Mouse (Mus musculus) stomach, postnatal 0 days (tissue): ENCODE measurements around the gene Mettl21a. TPM values are rescaled to one million over a fixed set of nuclear protein-coding genes. Genes with fewer than 3 reads are reported as not detected.
A peak's percentile ranks its signal among the peaks of the same experiment; 100 is the strongest.

Experiments
- ATAC-seq: fragments of 200-750 bp; cut with Nextera tagmentation; 2 replicates; pipeline ENCODE4 v1.8.0; 2017; ENCODE audit not compliant: low FRiP score, low TSS enrichment
- DNase-seq: peaks from one replicate; pipeline ENCODE4 v3.0.0-alpha.2; 2016; ENCODE audit warnings: low spot score
- H3K27ac ChIP-seq: fragments of 300-500 bp; sonication (generic); replicated peaks from 2 replicates; pipeline ENCODE4 v1.5.1; 2014; ENCODE audit warnings: mild to moderate bottlenecking, control low read depth
- H3K27me3 ChIP-seq: fragments of 300-500 bp; sonication (generic); 2 replicates; pipeline ENCODE4 v1.6.1; 2014; ENCODE audit warnings: low read length; ENCODE audit not compliant: control insufficient read depth, insufficient read depth
- H3K36me3 ChIP-seq: fragments of 300-500 bp; sonication (generic); 2 replicates; pipeline ENCODE4 v1.6.1; 2014; ENCODE audit warnings: low read length, mixed read lengths; ENCODE audit not compliant: control insufficient read depth, insufficient read depth
- H3K4me1 ChIP-seq: fragments of 300-500 bp; sonication (generic); replicated peaks from 2 replicates; pipeline ENCODE4 v1.6.1; 2014; ENCODE audit warnings: antibody characterized with exemption; ENCODE audit not compliant: control insufficient read depth, insufficient read depth
- H3K4me2 ChIP-seq: fragments of 300-500 bp; sonication (generic); replicated peaks from 2 replicates; pipeline ENCODE4 v1.6.1; 2014; ENCODE audit warnings: low read depth, mild to moderate bottlenecking, control low read depth, moderate library complexity
- H3K4me3 ChIP-seq: fragments of 300-500 bp; sonication (generic); 2 replicates; pipeline ENCODE4 v1.5.1; 2014; ENCODE audit warnings: low read depth, low read length, control low read depth
- H3K9ac ChIP-seq: fragments of 300-500 bp; sonication (generic); 2 replicates; pipeline ENCODE4 v1.6.1; 2014; ENCODE audit warnings: mild to moderate bottlenecking, low read length, control low read depth, mixed read lengths
- H3K9me3 ChIP-seq: fragments of 300-500 bp; sonication (generic); 2 replicates; pipeline ENCODE4 v1.6.1; 2016; ENCODE audit warnings: low read length; ENCODE audit not compliant: control insufficient read depth
- CTCF ChIP-seq: IDR thresholded peaks from 2 replicates; pipeline ENCODE4 v1.5.1; 2016; ENCODE audit warnings: antibody characterized with exemption, low read depth, mild to moderate bottlenecking, moderate library complexity
- EP300 ChIP-seq: optimal IDR thresholded peaks from 2 replicates; pipeline ENCODE3; 2016; ENCODE audit warnings: antibody characterized with exemption
- WGBS: fragments of 180-500 bp; shearing (Covaris S2); extraction: QIAGEN DNeasy Blood & Tissue Kit; methylation state at CpG from one replicate; pipeline ENCODE4 v1.1.7; 2014; 5-methylcytosine and 5-hydroxymethylcytosine counted together
- polyA plus RNA-seq: library from polyadenylated mRNA; unstranded; fragments of >200 nt; fragmentation: Nextera tagmentation; extraction: Ambion mirVana; gene quantifications from 2 replicates; pipeline ENCODE4 v1.2.1, GENCODE M21; 2015

Gene Mettl21a
- polyA plus RNA-seq, 1 experiment from 2014 or later: 14.8 TPM

DNA sequence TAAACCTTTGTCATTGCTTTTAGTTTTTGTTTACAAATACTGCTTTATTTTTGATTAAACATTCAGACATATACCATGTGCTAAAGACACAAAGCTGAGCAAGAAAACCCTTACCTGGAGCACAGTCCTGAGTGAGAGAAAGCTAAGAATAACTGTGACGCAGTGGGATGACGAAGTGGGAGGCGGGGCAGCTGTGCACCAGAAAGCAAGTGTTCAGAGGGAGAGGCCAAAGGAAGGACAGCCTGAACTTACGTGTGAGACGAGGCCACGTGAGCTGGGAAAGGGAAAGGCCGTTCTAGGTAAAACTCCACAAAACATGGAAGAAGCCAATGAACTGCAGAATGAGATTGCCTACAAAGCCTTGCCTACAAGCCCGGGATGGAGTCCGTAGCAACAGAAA is 7.1 kb downstream of the Mettl21a start:
- 66% methylated on average over 9 of the region's 9 CpGs for WGBS
- H3K27ac ChIP-seq: no peak overlapping the region
- peak; percentile 63 for DNase-seq
- no peak overlapping the region for H3K4me2 ChIP-seq
- H3K9ac ChIP-seq: no peak overlapping the region
- peak; percentile 80 for ATAC-seq
- peaks cover 12% of the 10 kb centered on the region for H3K36me3 ChIP-seq
- H3K27me3 ChIP-seq: no peaks in the 10 kb centered on the region
- H3K4me1 ChIP-seq: no peaks in the 10 kb centered on the region
- H3K4me3 ChIP-seq: no peak overlapping the region
- no peaks in the 10 kb centered on the region for H3K9me3 ChIP-seq
- TF ChIP-seq EP300 (no peak), CTCF (no peak)

DNA sequence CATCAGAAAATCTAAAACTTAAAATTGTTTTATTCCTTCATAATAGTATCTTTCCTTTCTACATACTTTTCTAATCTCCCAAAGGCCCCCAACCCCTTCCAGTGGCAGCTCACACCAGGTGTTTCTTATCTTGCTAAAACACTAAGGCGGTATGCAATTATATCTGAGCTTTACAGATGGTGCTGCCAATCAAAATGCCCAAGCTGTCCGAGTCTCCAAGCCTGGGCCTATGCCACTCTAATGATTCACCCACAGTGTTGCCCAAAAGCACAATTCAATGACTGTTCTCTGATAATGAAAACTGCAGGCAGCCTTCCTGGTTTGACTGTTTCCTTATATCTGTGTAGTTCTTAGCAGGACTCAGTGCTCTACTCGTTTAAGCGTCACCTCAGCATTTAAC is 7.9 kb downstream of the Mettl21a start:
- DNase-seq: no peak
- no peak overlapping the region for H3K27ac ChIP-seq
- ATAC-seq: no peak; the same call in 1 of the 2 replicates
- no peak for TF ChIP-seq EP300
- no peak for TF ChIP-seq CTCF
- WGBS: 53% methylated on average over 4 of the region's 4 CpGs
- no peak overlapping the region for H3K9ac ChIP-seq
- no peaks in the 10 kb centered on the region for H3K9me3 ChIP-seq
- H3K4me2 ChIP-seq: no peak overlapping the region
- H3K4me1 ChIP-seq: no peaks in the 10 kb centered on the region
- H3K27me3 ChIP-seq: no peaks in the 10 kb centered on the region
- H3K36me3 ChIP-seq: peaks cover 12% of the 10 kb centered on the region
- no peak overlapping the region for H3K4me3 ChIP-seq

DNA sequence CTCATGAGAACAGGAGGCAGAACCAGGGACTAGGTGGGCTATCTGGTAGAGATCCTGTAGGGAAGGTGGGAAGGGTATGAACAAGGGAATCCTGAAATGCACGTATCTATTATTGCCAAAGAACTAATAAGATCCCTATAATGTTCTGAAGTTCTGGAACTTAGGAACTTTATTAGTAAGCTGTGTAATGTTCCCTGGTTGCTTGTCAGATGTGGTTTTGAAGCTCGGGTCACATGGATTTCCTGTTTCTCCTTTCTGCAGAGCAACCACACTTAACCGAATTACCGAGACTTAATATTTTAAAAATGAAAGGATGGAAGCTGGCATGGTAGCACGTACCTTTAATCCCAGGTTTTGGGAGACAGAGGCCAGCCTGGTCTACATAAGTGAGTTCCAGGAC is 13.7 kb downstream of the Mettl21a start:
- Histone ChIP-seq H3K9me3 (no peaks in the 10 kb centered on the region), H3K27ac (no peak overlapping the region), H3K4me3 (no peak overlapping the region), H3K4me2 (no peak overlapping the region), H3K9ac (no peak overlapping the region), H3K4me1 (no peaks in the 10 kb centered on the region), H3K27me3 (no peaks in the 10 kb centered on the region), H3K36me3 (peaks cover 10% of the 10 kb centered on the region; the same call in 1 of the 2 replicates)
- 84% methylated on average over 5 of the region's 5 CpGs for WGBS
- DNase-seq: no peak
- no peak for ATAC-seq
- TF ChIP-seq CTCF: no peak
- TF ChIP-seq EP300: no peak

DNA sequence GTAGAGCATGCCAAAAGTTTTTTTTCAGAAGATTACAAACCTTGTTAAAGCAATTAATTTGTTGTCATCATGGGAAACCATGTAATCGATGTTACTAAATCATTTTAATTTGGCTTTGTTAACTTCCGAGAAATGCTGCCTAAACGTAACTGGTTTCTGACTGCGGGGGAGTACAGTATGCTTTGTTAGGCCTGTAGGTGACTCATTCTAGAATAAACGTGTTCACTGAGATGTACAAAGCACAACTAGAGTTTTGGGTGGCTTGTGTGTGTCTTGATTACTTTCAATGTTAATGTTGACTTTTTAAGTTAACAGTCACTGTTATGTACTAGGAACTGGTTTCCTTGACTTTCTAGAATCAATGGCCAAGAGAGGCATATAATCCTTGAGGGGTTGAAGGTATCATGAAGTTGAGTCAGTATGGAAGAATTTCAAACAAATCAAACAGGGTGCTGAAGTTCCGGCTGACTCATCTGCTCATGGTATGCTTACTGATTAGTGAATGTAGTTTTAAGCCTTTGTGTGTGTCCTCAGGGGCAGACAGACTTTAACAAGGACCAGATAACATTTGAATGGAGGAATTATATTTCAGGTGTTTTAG is 15.7 kb downstream of the Mettl21a start:
- Histone ChIP-seq H3K36me3 (peaks cover 2% of the 10 kb centered on the region; the same call in 1 of the 2 replicates), H3K27me3 (no peaks in the 10 kb centered on the region), H3K4me1 (no peaks in the 10 kb centered on the region), H3K4me2 (no peak overlapping the region), H3K9ac (no peak overlapping the region), H3K4me3 (no peak overlapping the region), H3K9me3 (no peaks in the 10 kb centered on the region), H3K27ac (no peak overlapping the region)
- WGBS: 47% methylated on average over 6 of the region's 6 CpGs
- no peak for DNase-seq
- peak; percentile 83 for ATAC-seq
- TF ChIP-seq CTCF (no peak), EP300 (no peak)

DNA sequence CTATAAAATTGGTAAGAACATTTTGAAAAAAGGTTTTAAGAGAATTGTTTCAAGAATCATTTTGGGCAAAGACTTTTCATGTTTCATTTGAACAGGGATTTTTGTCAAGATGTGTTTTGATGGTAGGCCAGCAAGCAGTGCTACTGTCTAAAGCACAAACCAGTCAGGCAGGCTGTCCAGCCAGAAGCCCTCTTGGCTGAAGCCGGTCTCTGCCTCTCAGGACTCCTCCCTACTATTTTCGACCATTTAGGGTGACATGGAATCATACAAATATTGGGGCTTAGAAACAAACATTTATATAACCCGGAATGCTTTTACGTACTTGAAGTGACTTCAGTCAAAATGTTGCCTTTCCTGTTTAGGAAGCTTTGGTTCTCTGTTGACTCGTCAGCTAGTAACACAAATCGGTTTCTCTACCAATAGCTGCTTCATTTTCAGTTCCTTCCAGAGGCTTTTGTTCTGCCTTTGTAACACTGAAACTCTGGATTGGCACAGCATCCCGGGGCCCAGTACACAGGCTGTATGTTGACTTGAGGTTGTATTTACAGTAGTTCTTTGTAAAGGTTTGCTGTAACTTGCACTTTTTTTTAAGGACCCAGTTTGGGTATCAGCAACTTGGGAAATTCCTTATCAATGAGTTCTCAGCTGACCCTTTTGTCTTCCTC is 16.5 kb downstream of the Mettl21a start:
- H3K36me3 ChIP-seq: peaks cover 2% of the 10 kb centered on the region; the same call in 1 of the 2 replicates
- H3K4me2 ChIP-seq: no peak overlapping the region
- 34% methylated on average over 7 of the region's 7 CpGs for WGBS
- H3K9ac ChIP-seq: no peak overlapping the region
- TF ChIP-seq CTCF (no peak), EP300 (no peak)
- H3K4me3 ChIP-seq: no peak overlapping the region
- no peaks in the 10 kb centered on the region for H3K27me3 ChIP-seq
- ATAC-seq (peak; percentile 67; the same call in 1 of the 2 replicates), DNase-seq (no peak)
- H3K4me1 ChIP-seq: no peaks in the 10 kb centered on the region
- H3K27ac ChIP-seq: peak overlapping the region; percentile 53
- H3K9me3 ChIP-seq: no peaks in the 10 kb centered on the region

DNA sequence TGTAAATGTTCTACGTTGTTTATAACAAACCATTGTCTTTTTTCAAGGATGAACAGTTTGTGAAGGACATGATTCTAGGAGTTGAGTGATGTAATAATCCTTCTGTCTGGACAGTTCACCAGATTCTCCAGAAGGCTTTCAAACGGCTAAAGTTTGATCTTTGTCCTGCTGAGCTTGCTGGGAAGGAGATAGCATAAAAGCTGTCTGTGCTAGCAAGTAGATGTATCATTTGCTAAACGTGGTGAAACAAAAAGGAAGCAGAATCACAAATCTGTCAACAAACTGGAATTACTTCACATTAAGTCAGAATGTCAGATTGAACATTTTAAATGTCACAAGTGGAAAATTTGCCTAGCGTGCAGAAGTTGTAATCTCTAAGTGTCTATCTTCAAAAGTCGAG is 18.1 kb downstream of the Mettl21a start:
- Histone ChIP-seq H3K9me3 (no peaks in the 10 kb centered on the region), H3K36me3 (peaks cover 2% of the 10 kb centered on the region; the same call in 1 of the 2 replicates), H3K9ac (no peak overlapping the region), H3K27me3 (no peaks in the 10 kb centered on the region), H3K27ac (no peak overlapping the region), H3K4me3 (no peak overlapping the region), H3K4me2 (no peak overlapping the region), H3K4me1 (no peaks in the 10 kb centered on the region)
- DNase-seq (no peak), ATAC-seq (no peak)
- TF ChIP-seq EP300 (no peak), CTCF (no peak)
- 45% methylated on average over 5 of the region's 5 CpGs for WGBS
